Mouse (Mus musculus): ENCODE data around the gene Rheb. TPM values are rescaled to one million over a fixed set of nuclear protein-coding genes. Genes with fewer than 3 reads are reported as not detected.

The Rheb gene
- polyA plus RNA-seq, 1 experiment from 2014 or later, result 244 TPM

DNA sequence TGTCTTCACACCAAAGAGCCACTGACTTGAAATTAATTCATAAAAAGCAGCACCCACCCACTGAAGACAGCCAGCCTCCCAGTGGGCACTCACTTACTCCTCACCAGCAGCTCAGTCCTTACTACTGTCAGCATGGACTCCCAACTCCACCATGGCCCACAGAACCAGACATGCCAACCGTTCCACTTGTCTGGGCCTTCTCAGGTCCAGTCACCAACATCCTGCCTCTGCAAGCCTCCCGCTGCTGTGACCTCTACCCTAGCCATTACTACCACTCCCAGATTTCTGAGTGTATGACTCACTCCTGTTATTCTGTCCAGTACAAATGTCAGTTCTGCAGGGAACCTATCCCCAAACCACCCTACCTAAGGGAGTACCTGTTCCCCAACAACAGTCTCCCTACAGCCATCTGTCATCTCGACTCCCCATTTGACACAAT, 21.0 kb downstream of the Rheb start:
- no peaks in the 10 kb centered on the region for H3K27me3 ChIP-seq (ENCODE audit: control insufficient read depth, insufficient read depth, low read length)
- ATAC-seq (replicated peaks; ENCODE audit: insufficient number of reproducible peaks, low FRiP score, low TSS enrichment, low read depth) (no peak), DNase-seq (ENCODE audit: low spot score) (no peak)
- H3K36me3 ChIP-seq (replicated peaks; ENCODE audit: control insufficient read depth, insufficient read depth, low read depth, low read length), result no peaks in the 10 kb centered on the region
- no peak overlapping the region for H3K27ac ChIP-seq (replicated peaks; ENCODE audit: low read depth, low read length)
- H3K4me3 ChIP-seq (ENCODE audit: low read depth, low read length), result no peak overlapping the region
- H3K9me3 ChIP-seq (replicated peaks; ENCODE audit: control insufficient read depth, low read length), result no peaks in the 10 kb centered on the region
- no peak overlapping the region for H3K9ac ChIP-seq (replicated peaks; ENCODE audit: low read length)
- 87% methylated on average over 3 of the region's 3 CpGs for WGBS
- no peaks in the 10 kb centered on the region for H3K4me1 ChIP-seq (ENCODE audit: control insufficient read depth, insufficient read depth, low read length)
- H3K4me2 ChIP-seq (ENCODE audit: low read depth, low read length), result no peak overlapping the region

DNA sequence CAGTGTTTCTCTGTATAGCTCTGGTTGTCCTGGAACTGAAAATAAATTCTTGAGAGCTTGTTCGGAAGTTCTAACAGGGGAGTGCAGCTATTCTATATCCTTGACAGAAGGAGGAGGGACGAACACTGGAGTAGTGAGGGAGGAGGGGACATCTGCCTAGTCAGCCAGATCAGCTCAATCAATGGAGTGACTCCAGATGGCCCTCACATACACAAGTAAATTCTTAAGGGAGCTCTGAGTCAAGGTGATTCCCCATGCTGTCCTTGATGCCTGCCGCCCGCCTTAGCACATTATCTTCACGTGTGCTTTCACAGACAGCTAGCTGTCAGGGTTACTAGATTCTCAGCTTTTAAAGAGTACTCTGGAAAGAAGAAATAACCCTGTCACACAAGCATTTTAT, 21.8 kb downstream of the Rheb start:
- H3K4me1 ChIP-seq (ENCODE audit: control insufficient read depth, insufficient read depth, low read length), result no peaks in the 10 kb centered on the region
- DNase-seq (ENCODE audit: low spot score), result no peak
- H3K36me3 ChIP-seq (replicated peaks; ENCODE audit: control insufficient read depth, insufficient read depth, low read depth, low read length), result no peaks in the 10 kb centered on the region
- H3K9ac ChIP-seq (replicated peaks; ENCODE audit: low read length), result no peak overlapping the region
- H3K9me3 ChIP-seq (replicated peaks; ENCODE audit: control insufficient read depth, low read length), result no peaks in the 10 kb centered on the region
- no peak for ATAC-seq (replicated peaks; ENCODE audit: insufficient number of reproducible peaks, low FRiP score, low TSS enrichment, low read depth)
- H3K27me3 ChIP-seq (ENCODE audit: control insufficient read depth, insufficient read depth, low read length), result no peaks in the 10 kb centered on the region
- no peak overlapping the region for H3K4me3 ChIP-seq (ENCODE audit: low read depth, low read length)
- H3K4me2 ChIP-seq (ENCODE audit: low read depth, low read length), result no peak overlapping the region
- H3K27ac ChIP-seq (replicated peaks; ENCODE audit: low read depth, low read length), result no peak overlapping the region
- WGBS, result 80% methylated on average over 5 of the region's 5 CpGs

GRCm38 (mm10) chr5:24817191-24817590, 25.2 kb downstream of the Rheb start:
- no peaks in the 10 kb centered on the region for H3K9me3 ChIP-seq (replicated peaks; ENCODE audit: control insufficient read depth, low read length)
- H3K9ac ChIP-seq (replicated peaks; ENCODE audit: low read length), result no peak overlapping the region
- H3K27me3 ChIP-seq (ENCODE audit: control insufficient read depth, insufficient read depth, low read length), result no peaks in the 10 kb centered on the region
- no peak overlapping the region for H3K27ac ChIP-seq (replicated peaks; ENCODE audit: low read depth, low read length)
- no peak for ATAC-seq (replicated peaks; ENCODE audit: insufficient number of reproducible peaks, low FRiP score, low TSS enrichment, low read depth)
- H3K4me1 ChIP-seq (ENCODE audit: control insufficient read depth, insufficient read depth, low read length), result no peaks in the 10 kb centered on the region
- WGBS, result 88% methylated on average over 4 of the region's 4 CpGs
- no peak for DNase-seq (ENCODE audit: low spot score)
- H3K4me3 ChIP-seq (ENCODE audit: low read depth, low read length), result no peak overlapping the region
- H3K4me2 ChIP-seq (ENCODE audit: low read depth, low read length), result no peak overlapping the region
- H3K36me3 ChIP-seq (replicated peaks; ENCODE audit: control insufficient read depth, insufficient read depth, low read depth, low read length), result no peaks in the 10 kb centered on the region; the same call in none of the 2 replicates

DNA sequence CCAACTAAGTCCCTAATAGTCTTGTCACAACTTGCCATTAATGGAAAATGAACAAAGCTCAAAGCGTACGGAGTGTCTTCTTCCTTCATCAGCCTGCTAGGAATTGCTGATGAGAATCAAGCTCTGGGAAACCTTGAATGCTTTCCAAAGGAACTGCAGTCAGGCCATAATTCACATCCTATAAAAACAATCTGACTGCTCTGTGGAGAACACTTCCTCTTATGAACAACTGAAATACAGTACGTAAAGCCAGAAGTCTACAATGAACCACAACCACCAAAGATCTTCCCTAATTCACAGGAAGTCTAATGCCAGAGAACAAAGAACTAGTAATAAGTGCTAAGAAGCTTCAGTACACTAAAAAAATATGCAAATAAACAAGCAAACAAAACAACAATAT, 28.5 kb downstream of the Rheb start:
- no peak for ATAC-seq (replicated peaks; ENCODE audit: insufficient number of reproducible peaks, low FRiP score, low TSS enrichment, low read depth)
- Histone ChIP-seq H3K4me1 (ENCODE audit: control insufficient read depth, insufficient read depth, low read length) (no peaks in the 10 kb centered on the region), H3K4me3 (ENCODE audit: low read depth, low read length) (no peak overlapping the region), H3K9ac (replicated peaks; ENCODE audit: low read length) (no peak overlapping the region), H3K27me3 (ENCODE audit: control insufficient read depth, insufficient read depth, low read length) (no peaks in the 10 kb centered on the region), H3K36me3 (replicated peaks; ENCODE audit: control insufficient read depth, insufficient read depth, low read depth, low read length) (peaks cover 2% of the 10 kb centered on the region), H3K9me3 (replicated peaks; ENCODE audit: control insufficient read depth, low read length) (no peaks in the 10 kb centered on the region), H3K4me2 (ENCODE audit: low read depth, low read length) (no peak overlapping the region), H3K27ac (replicated peaks; ENCODE audit: low read depth, low read length) (no peak overlapping the region)
- 96% methylated on average over 3 of the region's 3 CpGs for WGBS
- no peak for DNase-seq (ENCODE audit: low spot score)

DNA sequence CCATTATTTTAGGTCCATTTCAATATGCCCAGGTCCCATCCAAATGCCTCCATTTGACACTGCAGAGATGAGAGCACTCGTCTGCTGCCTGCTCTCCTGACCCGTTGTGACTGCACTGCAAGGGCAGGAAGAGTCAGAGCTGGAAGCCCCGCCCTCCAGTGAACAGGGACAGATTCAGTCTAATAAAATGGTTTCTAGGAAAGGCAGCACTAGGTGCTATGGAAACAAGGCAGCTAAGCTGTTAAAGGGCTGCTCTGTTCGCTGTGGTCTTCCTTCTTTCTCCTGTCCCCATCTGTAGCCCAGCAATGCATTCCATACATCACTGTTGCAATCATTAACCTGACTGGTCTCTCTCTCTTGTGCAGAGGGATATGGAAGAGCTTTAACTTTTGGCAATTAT, 29.4 kb downstream of the Rheb start:
- H3K9ac ChIP-seq (replicated peaks; ENCODE audit: low read length), result no peak overlapping the region
- no peaks in the 10 kb centered on the region for H3K9me3 ChIP-seq (replicated peaks; ENCODE audit: control insufficient read depth, low read length)
- DNase-seq (ENCODE audit: low spot score), result no peak
- H3K27ac ChIP-seq (replicated peaks; ENCODE audit: low read depth, low read length), result no peak overlapping the region
- H3K36me3 ChIP-seq (replicated peaks; ENCODE audit: control insufficient read depth, insufficient read depth, low read depth, low read length), result peaks cover 2% of the 10 kb centered on the region
- H3K4me3 ChIP-seq (ENCODE audit: low read depth, low read length), result no peak overlapping the region
- H3K27me3 ChIP-seq (ENCODE audit: control insufficient read depth, insufficient read depth, low read length), result no peaks in the 10 kb centered on the region
- ATAC-seq (replicated peaks; ENCODE audit: insufficient number of reproducible peaks, low FRiP score, low TSS enrichment, low read depth), result no peak
- no peak overlapping the region for H3K4me2 ChIP-seq (ENCODE audit: low read depth, low read length)
- H3K4me1 ChIP-seq (ENCODE audit: control insufficient read depth, insufficient read depth, low read length), result no peaks in the 10 kb centered on the region
- WGBS, result 57% methylated on average over 4 of the region's 4 CpGs

DNA sequence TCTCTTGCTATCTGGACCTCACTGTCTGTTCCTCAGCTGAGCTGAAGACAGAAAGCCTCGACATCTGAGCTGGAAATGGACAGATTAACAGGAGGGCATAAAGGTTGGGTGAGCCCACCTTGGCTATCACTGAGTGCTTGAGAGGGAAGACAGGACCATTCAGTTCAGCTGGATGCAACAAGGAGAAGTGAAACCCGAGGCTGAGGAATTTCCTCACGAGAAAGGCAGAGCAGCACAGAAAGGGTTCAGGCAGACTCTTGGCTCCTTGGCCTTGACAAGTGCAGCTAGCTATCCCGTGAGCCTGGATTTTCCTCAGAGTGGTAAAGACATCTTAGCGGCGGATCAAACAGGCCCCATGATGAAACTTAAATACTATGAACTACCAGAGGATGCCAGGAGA, 37.2 kb downstream of the Rheb start:
- no peak overlapping the region for H3K27ac ChIP-seq (replicated peaks; ENCODE audit: low read depth, low read length)
- WGBS, result 83% methylated on average over 6 of the region's 6 CpGs
- no peak overlapping the region for H3K4me3 ChIP-seq (ENCODE audit: low read depth, low read length)
- no peaks in the 10 kb centered on the region for H3K36me3 ChIP-seq (replicated peaks; ENCODE audit: control insufficient read depth, insufficient read depth, low read depth, low read length)
- H3K9me3 ChIP-seq (replicated peaks; ENCODE audit: control insufficient read depth, low read length), result no peaks in the 10 kb centered on the region
- no peaks in the 10 kb centered on the region for H3K27me3 ChIP-seq (ENCODE audit: control insufficient read depth, insufficient read depth, low read length)
- DNase-seq (ENCODE audit: low spot score) (no peak), ATAC-seq (replicated peaks; ENCODE audit: insufficient number of reproducible peaks, low FRiP score, low TSS enrichment, low read depth) (no peak)
- H3K4me2 ChIP-seq (ENCODE audit: low read depth, low read length), result no peak overlapping the region
- no peaks in the 10 kb centered on the region for H3K4me1 ChIP-seq (ENCODE audit: control insufficient read depth, insufficient read depth, low read length)
- H3K9ac ChIP-seq (replicated peaks; ENCODE audit: low read length), result no peak overlapping the region

DNA sequence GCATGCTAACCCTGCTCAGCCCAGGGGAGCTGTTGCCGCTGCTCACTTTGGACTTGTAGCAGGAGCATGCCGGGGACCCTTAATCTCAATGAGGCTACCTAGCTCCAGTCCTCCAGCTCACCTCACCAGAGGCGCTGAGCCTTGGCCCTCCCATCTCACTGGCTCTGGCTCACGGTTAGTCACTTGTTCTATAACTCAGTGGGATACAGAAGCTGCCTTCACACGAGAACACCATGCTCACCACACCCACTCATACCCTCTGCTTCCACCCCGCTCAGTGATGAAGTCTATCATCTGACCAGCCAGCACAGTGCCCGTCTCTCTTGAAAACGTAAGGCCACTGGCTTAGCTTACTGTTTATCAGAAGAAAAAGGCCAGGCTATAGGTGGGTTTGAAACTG, 37.8 kb downstream of the Rheb start:
- no peaks in the 10 kb centered on the region for H3K9me3 ChIP-seq (replicated peaks; ENCODE audit: control insufficient read depth, low read length)

DNA sequence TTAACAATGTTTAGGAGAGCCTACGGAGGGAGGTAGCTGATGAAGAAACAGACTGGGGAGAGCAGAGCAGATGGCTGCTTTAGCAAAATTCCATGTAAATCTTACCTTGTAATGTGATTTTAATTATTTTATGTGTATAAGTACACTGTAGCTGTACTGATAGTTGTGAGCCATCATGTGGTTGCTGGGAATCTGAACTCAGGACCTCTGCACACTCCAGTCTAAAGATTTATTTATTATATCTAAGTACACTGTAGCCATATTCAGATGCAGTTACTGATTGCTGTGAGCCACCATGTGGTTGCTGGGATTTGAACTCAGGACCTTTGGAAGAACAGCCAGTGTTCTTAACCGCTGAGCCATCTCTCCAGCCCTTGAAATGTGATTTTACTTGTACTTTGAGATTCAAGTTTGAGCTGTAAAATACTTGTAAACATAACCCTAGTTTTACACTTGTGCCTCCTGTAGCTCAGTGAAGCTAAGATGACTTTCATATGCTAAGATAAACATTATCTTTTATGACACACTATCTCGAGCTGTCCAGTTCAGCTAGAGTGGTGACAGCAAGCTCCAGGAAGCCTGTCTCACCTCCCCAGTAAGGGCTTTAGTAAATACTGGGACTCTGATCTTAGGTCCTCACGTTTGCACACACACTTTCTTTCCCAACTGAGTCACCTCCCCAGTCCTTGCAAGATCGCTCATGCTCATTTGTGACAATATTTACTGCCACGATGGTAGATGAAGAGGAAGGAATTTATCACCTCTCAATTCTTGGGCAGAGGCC, 40.4 kb downstream of the Rheb start:
- H3K36me3 ChIP-seq (replicated peaks; ENCODE audit: control insufficient read depth, insufficient read depth, low read depth, low read length), result no peaks in the 10 kb centered on the region
- no peak overlapping the region for H3K9ac ChIP-seq (replicated peaks; ENCODE audit: low read length)
- no peak overlapping the region for H3K27ac ChIP-seq (replicated peaks; ENCODE audit: low read depth, low read length)
- ATAC-seq (replicated peaks; ENCODE audit: insufficient number of reproducible peaks, low FRiP score, low TSS enrichment, low read depth), result no peak
- H3K4me1 ChIP-seq (ENCODE audit: control insufficient read depth, insufficient read depth, low read length), result no peaks in the 10 kb centered on the region
- H3K9me3 ChIP-seq (replicated peaks; ENCODE audit: control insufficient read depth, low read length), result no peaks in the 10 kb centered on the region
- 78% methylated on average over 6 of the region's 6 CpGs for whole genome bisulfite sequencing
- H3K4me2 ChIP-seq (ENCODE audit: low read depth, low read length), result no peak overlapping the region
- no peak overlapping the region for H3K4me3 ChIP-seq (ENCODE audit: low read depth, low read length)
- DNase-seq (ENCODE audit: low spot score), result no peak
- H3K27me3 ChIP-seq (ENCODE audit: control insufficient read depth, insufficient read depth, low read length), result no peaks in the 10 kb centered on the region

More for the DNA sequence above, 37.8 kb downstream of the Rheb start:
- no peaks in the 10 kb centered on the region for H3K36me3 ChIP-seq (replicated peaks; ENCODE audit: control insufficient read depth, insufficient read depth, low read depth, low read length)
- no peak for DNase-seq (ENCODE audit: low spot score)
- no peak for ATAC-seq (replicated peaks; ENCODE audit: insufficient number of reproducible peaks, low FRiP score, low TSS enrichment, low read depth)
- H3K4me3 ChIP-seq (ENCODE audit: low read depth, low read length), result no peak overlapping the region
- WGBS, result 90% methylated on average over 8 of the region's 8 CpGs
- H3K4me2 ChIP-seq (ENCODE audit: low read depth, low read length), result no peak overlapping the region
- H3K27me3 ChIP-seq (ENCODE audit: control insufficient read depth, insufficient read depth, low read length), result no peaks in the 10 kb centered on the region
- no peak overlapping the region for H3K27ac ChIP-seq (replicated peaks; ENCODE audit: low read depth, low read length)
- no peak overlapping the region for H3K9ac ChIP-seq (replicated peaks; ENCODE audit: low read length)
- no peaks in the 10 kb centered on the region for H3K4me1 ChIP-seq (ENCODE audit: control insufficient read depth, insufficient read depth, low read length)

Measured in embryonic facial prominence, embryonic 11.5 days (tissue).